Mouse (Mus musculus) heart, embryonic 12.5 days (tissue): ENCODE data around the gene Txndc11. TPM values are rescaled to one million over a fixed set of nuclear protein-coding genes. Genes with fewer than 3 reads are reported as not detected.

Experiments
- ATAC-seq: fragments of 200-750 bp; cut with Nextera tagmentation; 2 replicates; pipeline ENCODE4 v1.8.0; 2017; ENCODE audit warnings: moderate TSS enrichment, moderate library complexity; ENCODE audit not compliant: insufficient number of reproducible peaks, low FRiP score
- H3K27ac ChIP-seq: fragments of 300-500 bp; sonication (generic); 2 replicates; pipeline ENCODE4 v1.5.1; 2016; ENCODE audit warnings: mild to moderate bottlenecking, moderate library complexity; ENCODE audit not compliant: poor library complexity, severe bottlenecking
- H3K27me3 ChIP-seq: fragments of 300-500 bp; sonication (generic); replicated peaks from 2 replicates; pipeline ENCODE4 v1.6.1; 2016; ENCODE audit warnings: mild to moderate bottlenecking, moderate library complexity
- H3K36me3 ChIP-seq: fragments of 300-500 bp; sonication (generic); 2 replicates; pipeline ENCODE4 v1.6.1; 2016; ENCODE audit warnings: mild to moderate bottlenecking, moderate library complexity
- H3K4me1 ChIP-seq: fragments of 300-500 bp; sonication (generic); replicated peaks from 2 replicates; pipeline ENCODE4 v1.6.1; 2016; ENCODE audit warnings: mild to moderate bottlenecking
- H3K4me2 ChIP-seq: fragments of 300-500 bp; sonication (generic); 2 replicates; pipeline ENCODE4 v1.6.1; 2016; ENCODE audit warnings: mild to moderate bottlenecking, moderate library complexity
- H3K4me3 ChIP-seq: fragments of 300-500 bp; sonication (generic); 2 replicates; pipeline ENCODE4 v1.5.1; 2016; ENCODE audit warnings: mild to moderate bottlenecking
- H3K9ac ChIP-seq: fragments of 300-500 bp; sonication (generic); 2 replicates; pipeline ENCODE4 v1.6.1; 2016; ENCODE audit warnings: mild to moderate bottlenecking, moderate library complexity
- H3K9me3 ChIP-seq: fragments of 300-500 bp; sonication (generic); replicated peaks from 2 replicates; pipeline ENCODE4 v1.6.1; 2016; ENCODE audit warnings: mild to moderate bottlenecking, moderate library complexity
- WGBS: fragments of 180-500 bp; shearing (Covaris S2); methylation state at CpG from one replicate; pipeline ENCODE4 v1.1.7; 2016; 5-methylcytosine and 5-hydroxymethylcytosine counted together
- polyA plus RNA-seq: library from polyadenylated mRNA; unstranded; fragments of >200 nt; fragmentation: Nextera tagmentation; extraction: Ambion mirVana; gene quantifications from 2 replicates; pipeline ENCODE4 v1.2.1, GENCODE M21; 2016

Gene Txndc11
- polyA plus RNA-seq, 1 experiment from 2014 or later, result 37.2 TPM

DNA sequence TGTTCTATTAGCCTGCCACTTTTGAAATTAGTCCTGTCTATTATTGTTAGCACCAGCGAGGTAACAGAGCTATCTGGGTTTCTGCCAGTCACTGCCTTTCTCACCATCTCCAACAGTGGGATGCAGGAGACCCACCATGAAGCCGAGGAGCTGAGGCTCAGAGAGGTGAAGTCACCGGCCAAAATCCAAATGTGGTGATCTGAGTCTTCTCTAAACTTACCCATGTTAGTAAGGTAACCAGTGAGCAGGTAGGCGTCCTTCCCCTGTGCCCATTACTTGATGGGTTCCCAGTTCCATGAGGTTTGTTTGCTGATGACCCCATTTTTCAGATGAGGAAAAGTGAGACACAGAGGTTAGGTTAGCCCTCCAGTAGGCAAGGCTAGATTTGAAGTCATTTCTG lies 70.1 kb downstream of the Txndc11 start:
- Histone ChIP-seq H3K27me3 (no peaks in the 10 kb centered on the region), H3K27ac (0 out of 2 replicates have a peak overlapping the region, but pooled peaks have one; percentile 95), H3K4me1 (peaks cover 60% of the 10 kb centered on the region), H3K36me3 (no peaks in the 10 kb centered on the region), H3K4me2 (no peak overlapping the region), H3K4me3 (no peak overlapping the region), H3K9ac (no peak overlapping the region), H3K9me3 (no peaks in the 10 kb centered on the region)
- ATAC-seq, result no peak
- 81% methylated on average over 4 of the region's 4 CpGs for WGBS

DNA sequence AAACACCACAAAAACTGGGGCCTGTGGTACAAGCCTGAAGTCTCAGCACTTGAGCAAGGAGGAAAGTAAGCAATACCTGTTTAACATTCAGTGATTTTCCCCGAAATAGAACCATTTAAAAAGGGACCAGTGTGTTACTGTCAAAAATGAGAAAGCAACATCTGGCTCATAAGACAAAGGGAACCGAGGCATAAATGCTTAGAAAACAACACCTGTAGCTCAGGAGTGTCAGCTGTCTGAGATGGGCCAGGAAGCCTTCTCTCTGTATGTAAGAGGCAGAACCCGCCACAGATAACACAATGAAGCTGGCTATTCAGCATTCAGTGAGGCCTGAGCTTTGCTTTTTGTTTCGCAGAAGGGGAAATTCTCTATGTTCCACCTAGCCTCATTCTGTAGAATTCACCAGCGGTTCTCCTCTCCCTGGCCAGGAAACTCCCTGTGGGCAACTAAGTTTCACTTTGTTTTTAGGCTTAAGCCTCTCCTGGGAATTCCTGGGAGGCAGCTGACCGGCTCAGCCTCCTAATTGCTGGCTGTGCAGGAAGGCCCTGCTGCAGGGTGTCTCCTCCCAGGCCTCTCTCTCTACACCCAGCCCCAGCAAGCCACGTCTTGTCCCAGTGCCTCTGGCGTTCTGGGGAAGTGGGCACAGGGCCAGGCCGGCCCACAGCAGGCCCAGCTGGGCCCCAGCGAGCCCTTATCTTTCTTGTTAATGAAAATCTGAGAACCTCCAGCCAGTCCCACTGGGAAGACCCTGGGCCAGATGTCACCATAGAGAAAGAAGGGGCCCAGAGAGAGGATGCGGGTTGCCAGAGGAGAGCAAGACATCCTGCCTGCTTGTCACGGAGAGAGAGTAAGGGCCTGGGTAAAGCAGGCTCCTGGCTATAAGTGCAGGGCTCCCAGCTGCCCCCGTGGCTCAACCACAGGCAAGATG lies 71.4 kb downstream of the Txndc11 start:
- ATAC-seq, result peak; percentile 66
- 0 out of 2 replicates have a peak overlapping the region, but pooled peaks have one; percentile 2 for H3K4me3 ChIP-seq
- H3K9ac ChIP-seq, result peak overlapping the region; percentile 52

GRCm38 (mm10) chr16:11060645-11061044 lies 73.8 kb downstream of the Txndc11 start, which contains the start of gene Snn:
TSS of gene Snn (plus strand) at chr16:11060945.
- H3K4me2 ChIP-seq, result no peak within 1 kb of the TSS
- no peak within 1 kb of the TSS for H3K4me3 ChIP-seq
- ATAC-seq, result no peak
- no peak within 1 kb of the TSS for H3K9ac ChIP-seq
- no peaks in the 10 kb centered on the region for H3K9me3 ChIP-seq
- H3K27ac ChIP-seq, result no peak within 1 kb of the TSS
- H3K36me3 ChIP-seq, result no peaks in the 10 kb centered on the region
- WGBS, result 83% methylated on average over 4 of the region's 4 CpGs
- H3K4me1 ChIP-seq, result peaks cover 37% of the 10 kb centered on the region
- no peaks in the 10 kb centered on the region for H3K27me3 ChIP-seq

More for the DNA sequence above, 71.4 kb downstream of the Txndc11 start:
- Histone ChIP-seq H3K36me3 (no peaks in the 10 kb centered on the region), H3K4me1 (peaks cover 47% of the 10 kb centered on the region), H3K4me2 (peak overlapping the region; percentile 47), H3K9me3 (no peaks in the 10 kb centered on the region), H3K27me3 (no peaks in the 10 kb centered on the region), H3K27ac (peak overlapping the region; percentile 95)
- 22% methylated on average over 13 of the region's 13 CpGs for WGBS

DNA sequence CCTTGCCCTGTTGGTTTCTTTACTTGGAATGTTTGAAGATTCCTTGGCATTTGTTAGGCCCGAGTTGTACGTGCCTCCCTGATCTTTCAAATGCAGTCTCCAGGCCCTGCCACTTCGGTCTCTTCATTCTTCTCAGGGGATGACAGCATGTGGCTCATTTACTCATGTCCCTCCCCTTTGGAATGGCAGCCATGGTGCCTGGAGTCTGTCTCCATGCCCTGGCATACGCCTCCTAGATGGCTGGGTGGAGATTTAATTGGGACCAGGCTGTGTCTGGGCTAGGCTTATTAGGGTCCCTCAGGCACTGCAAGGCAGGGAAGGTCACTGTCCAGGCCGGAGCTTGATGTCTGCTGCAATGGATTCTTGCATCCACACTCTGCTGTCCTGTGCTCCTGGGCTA lies 78.5 kb downstream of the Txndc11 start:
- WGBS, result 60% methylated on average over 5 of the region's 5 CpGs
- Histone ChIP-seq H3K4me3 (no peak overlapping the region), H3K36me3 (no peaks in the 10 kb centered on the region), H3K27ac (no peak overlapping the region), H3K4me1 (peaks cover 8% of the 10 kb centered on the region), H3K27me3 (no peaks in the 10 kb centered on the region), H3K9me3 (no peaks in the 10 kb centered on the region), H3K9ac (no peak overlapping the region), H3K4me2 (no peak overlapping the region)
- no peak for ATAC-seq

- Histone ChIP-seq H3K27me3 (no peaks in the 10 kb centered on the region), H3K9me3 (no peaks in the 10 kb centered on the region), H3K4me1 (peaks cover 8% of the 10 kb centered on the region), H3K4me3 (no peak overlapping the region), H3K27ac (no peak overlapping the region), H3K4me2 (no peak overlapping the region), H3K9ac (no peak overlapping the region), H3K36me3 (no peaks in the 10 kb centered on the region)
- WGBS, result 72% methylated on average over 6 of the region's 6 CpGs
- ATAC-seq, result 0 out of 2 replicates have a peak, but pooled peaks have one; percentile 17
Measured at GRCm38 (mm10) chr16:11054871-11055270, 79.6 kb downstream of the Txndc11 start.

GRCm38 (mm10) chr16:11054409-11054808 lies 80.0 kb downstream of the Txndc11 start:
- Histone ChIP-seq H3K4me1 (peaks cover 8% of the 10 kb centered on the region), H3K9me3 (no peaks in the 10 kb centered on the region), H3K36me3 (no peaks in the 10 kb centered on the region), H3K4me3 (no peak overlapping the region), H3K27me3 (no peaks in the 10 kb centered on the region), H3K27ac (no peak overlapping the region), H3K4me2 (no peak overlapping the region), H3K9ac (no peak overlapping the region)
- ATAC-seq, result no peak
- WGBS, result 62% methylated on average over 6 of the region's 6 CpGs

GRCm38 (mm10) chr16:11051134-11051533 lies 83.3 kb downstream of the Txndc11 start:
- Histone ChIP-seq H3K36me3 (no peaks in the 10 kb centered on the region), H3K4me1 (peaks cover 22% of the 10 kb centered on the region), H3K9me3 (no peaks in the 10 kb centered on the region), H3K27me3 (no peaks in the 10 kb centered on the region), H3K9ac (no peak overlapping the region), H3K4me2 (no peak overlapping the region), H3K4me3 (no peak overlapping the region), H3K27ac (no peak overlapping the region)
- ATAC-seq, result no peak
- WGBS, result 88% methylated on average over 11 of the region's 11 CpGs

DNA sequence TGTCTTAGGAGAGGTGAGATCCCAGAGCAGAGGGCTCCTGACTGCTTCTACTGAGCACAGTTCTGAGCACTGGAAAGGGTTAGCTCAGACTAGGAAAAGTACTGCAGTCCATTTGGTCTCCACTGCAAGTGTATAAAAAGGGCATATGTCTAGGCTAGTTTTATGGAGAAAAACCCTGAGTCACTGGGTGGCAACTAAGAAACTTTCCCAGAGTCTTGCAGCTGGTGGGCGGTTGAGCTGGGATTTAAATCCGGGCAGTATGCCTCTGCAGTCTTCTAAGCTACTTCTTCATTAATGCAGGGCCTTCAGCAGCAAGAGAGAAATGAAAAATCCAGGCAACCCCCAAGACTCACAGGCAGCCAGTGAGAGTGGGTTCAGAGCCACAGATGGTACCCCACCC lies 84.2 kb downstream of the Txndc11 start:
- no peak overlapping the region for H3K27ac ChIP-seq
- ATAC-seq, result no peak
- H3K4me3 ChIP-seq, result no peak overlapping the region
- WGBS, result 82% methylated on average over 2 of the region's 2 CpGs
- H3K36me3 ChIP-seq, result no peaks in the 10 kb centered on the region
- no peak overlapping the region for H3K9ac ChIP-seq
- H3K27me3 ChIP-seq, result no peaks in the 10 kb centered on the region
- H3K9me3 ChIP-seq, result no peaks in the 10 kb centered on the region
- peaks cover 18% of the 10 kb centered on the region for H3K4me1 ChIP-seq
- H3K4me2 ChIP-seq, result no peak overlapping the region

GRCm38 (mm10) chr16:11047130-11047529 lies 87.3 kb downstream of the Txndc11 start:
- no peak for ATAC-seq

DNA sequence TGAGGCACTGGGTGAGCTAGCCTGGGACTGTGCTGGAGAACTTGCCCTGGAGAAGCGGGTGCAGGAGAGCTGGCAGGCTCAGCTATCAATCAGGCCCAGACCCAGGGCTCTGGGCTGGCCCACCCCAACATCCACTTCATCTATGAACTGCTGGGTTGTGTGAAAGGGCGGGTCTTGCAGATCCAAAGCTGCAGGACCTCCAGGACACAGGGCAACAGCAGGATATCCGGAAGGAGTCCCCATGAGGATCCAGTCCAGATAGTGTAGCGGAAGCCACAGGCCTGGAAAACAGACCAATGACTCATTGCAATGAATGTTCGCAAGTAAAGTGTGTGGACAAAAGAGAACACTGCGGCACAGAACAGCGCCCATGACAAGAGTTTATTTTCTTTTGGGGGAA lies 88.0 kb downstream of the Txndc11 start:
- Histone ChIP-seq H3K27me3 (no peaks in the 10 kb centered on the region), H3K4me3 (no peak overlapping the region), H3K4me2 (peak overlapping the region; percentile 3; the same call in 1 of the 2 replicates), H3K36me3 (no peaks in the 10 kb centered on the region), H3K27ac (peak overlapping the region; percentile 86), H3K4me1 (peaks cover 19% of the 10 kb centered on the region), H3K9me3 (no peaks in the 10 kb centered on the region), H3K9ac (no peak overlapping the region)
- ATAC-seq, result peak; percentile 86
- 60% methylated on average over 7 of the region's 7 CpGs for WGBS

More at GRCm38 (mm10) chr16:11047130-11047529, 87.3 kb downstream of the Txndc11 start:
- no peak overlapping the region for H3K9ac ChIP-seq
- no peaks in the 10 kb centered on the region for H3K27me3 ChIP-seq
- H3K27ac ChIP-seq, result peak overlapping the region; percentile 70
- H3K4me1 ChIP-seq, result peaks cover 19% of the 10 kb centered on the region
- H3K4me3 ChIP-seq, result no peak overlapping the region
- no peaks in the 10 kb centered on the region for H3K9me3 ChIP-seq
- 45% methylated on average over 7 of the region's 7 CpGs for WGBS
- no peaks in the 10 kb centered on the region for H3K36me3 ChIP-seq
- H3K4me2 ChIP-seq, result peak overlapping the region; percentile 3; the same call in 1 of the 2 replicates

- Histone ChIP-seq H3K4me3 (no peak overlapping the region), H3K4me1 (peaks cover 19% of the 10 kb centered on the region), H3K4me2 (no peak overlapping the region), H3K9ac (no peak overlapping the region), H3K27me3 (no peaks in the 10 kb centered on the region), H3K9me3 (no peaks in the 10 kb centered on the region), H3K27ac (no peak overlapping the region; the same call in 1 of the 2 replicates), H3K36me3 (no peaks in the 10 kb centered on the region)
- WGBS, result 67% methylated on average over 5 of the region's 5 CpGs
- no peak for ATAC-seq
Measured at GRCm38 (mm10) chr16:11043239-11043638, 91.2 kb downstream of the Txndc11 start.
